Mouse (Mus musculus): ENCODE data around the gene Col19a1.

Col19a1 gene

DNA sequence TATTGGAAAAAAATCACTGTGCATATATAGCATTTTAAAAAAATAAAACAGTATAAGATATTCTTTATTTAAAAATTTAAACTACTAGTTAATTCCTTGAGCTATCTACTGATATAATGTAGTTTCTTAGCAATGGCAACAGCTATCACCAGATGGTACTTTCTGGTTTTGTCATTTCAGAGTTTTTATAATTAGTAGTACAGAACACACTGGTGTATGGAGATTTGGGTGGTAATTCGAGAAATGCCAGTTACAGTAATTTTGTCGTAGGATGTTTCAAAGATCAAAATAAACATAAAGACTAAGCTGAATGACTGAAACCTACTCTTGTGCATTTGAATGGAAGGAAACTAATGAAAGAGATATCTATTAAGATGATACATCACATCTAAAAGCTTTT, 129.3 kb downstream of the Col19a1 start:
- DNase-seq: no peak

DNA sequence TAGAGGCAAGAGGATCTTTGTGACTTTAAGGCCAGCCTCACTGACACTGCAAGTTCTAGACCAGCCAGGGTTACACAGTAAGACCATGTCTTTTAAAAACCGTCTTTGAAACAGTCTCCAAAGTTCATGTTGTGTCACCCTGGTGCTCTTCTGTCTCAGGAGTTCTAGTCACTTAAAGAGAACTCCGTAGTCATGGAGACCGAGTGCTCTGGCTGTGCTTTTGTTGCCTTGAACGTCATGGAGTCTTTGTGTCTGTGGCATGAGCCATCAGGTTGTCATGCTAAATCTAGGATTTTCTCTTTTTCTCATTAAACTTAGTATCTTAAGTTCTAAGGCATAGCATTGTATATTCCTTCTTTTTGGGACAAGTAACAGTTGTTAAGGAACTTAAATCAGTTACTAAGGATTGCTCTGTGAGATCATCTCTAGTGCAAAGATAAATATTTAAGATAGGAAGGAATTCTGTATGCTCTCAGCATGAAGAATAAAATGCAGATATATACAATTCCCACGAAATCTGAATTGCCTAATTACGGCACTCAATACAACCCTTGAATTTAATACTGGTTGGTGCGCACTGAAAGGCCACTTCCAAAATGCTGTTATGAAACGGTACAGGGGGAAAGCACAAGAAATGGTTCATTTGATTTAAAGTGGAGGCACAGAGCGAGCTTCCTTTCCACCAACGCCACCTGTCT, 134.6 kb downstream of the Col19a1 start:
- no peak for DNase-seq

DNA sequence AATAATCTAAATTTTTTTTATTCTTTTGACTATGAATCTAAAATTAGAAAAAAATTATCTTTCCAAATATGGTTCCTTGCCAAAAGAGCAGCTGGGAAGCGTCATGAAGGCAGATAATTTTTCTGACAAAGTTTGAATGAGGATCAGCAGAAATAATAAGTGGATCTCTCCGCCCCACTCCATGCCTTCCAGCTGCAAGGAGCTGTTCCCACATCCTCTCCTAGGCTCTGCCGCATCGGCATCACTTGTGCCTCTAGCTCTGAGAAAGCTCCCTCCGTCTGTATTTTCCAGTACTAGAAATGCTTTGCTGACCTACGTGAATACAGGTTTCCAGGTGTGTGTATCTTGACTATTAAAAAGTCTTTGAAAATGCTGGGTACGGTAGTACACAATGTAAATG, 135.1 kb downstream of the Col19a1 start:
- DNase-seq: peak; percentile 6 to 15

DNA sequence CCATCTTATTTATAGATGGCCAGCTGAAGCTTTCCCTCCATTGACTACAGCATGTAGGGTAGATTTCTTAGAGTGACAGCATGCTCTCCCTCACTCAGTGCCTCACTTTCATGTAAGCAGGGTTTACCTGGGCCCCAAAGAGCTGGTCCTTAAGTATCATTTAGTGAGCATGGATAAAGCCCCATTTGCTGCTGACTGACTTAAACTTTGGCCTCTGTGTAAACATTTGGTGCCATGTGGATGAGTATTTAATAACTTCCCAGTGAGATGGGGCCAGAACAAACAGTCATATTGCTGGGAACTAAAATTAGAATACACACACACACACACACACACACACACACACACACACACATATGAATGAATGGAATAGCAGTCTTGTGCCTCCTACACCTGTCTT, 149.8 kb downstream of the Col19a1 start:
- DNase-seq: no peak

DNA sequence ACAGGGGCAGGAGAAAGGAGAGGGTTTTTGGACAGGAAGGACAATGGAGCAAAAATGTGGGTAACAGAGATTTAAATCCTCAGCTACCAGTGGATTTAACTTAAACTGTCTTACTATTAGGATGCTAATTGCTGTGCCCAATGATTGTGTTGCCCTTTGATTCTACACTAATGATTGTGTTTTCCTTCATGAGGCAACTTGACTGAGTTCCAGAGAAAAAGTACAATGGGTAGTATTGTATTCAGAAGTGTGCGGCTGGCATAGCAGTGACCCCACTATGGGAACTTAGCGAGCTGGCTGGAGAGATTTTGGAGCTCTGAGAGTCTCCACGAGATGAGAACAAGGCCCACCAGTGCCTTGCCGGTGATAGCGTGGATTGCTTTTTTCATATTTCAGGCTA, 159.0 kb downstream of the Col19a1 start:
- DNase-seq: no peak

DNA sequence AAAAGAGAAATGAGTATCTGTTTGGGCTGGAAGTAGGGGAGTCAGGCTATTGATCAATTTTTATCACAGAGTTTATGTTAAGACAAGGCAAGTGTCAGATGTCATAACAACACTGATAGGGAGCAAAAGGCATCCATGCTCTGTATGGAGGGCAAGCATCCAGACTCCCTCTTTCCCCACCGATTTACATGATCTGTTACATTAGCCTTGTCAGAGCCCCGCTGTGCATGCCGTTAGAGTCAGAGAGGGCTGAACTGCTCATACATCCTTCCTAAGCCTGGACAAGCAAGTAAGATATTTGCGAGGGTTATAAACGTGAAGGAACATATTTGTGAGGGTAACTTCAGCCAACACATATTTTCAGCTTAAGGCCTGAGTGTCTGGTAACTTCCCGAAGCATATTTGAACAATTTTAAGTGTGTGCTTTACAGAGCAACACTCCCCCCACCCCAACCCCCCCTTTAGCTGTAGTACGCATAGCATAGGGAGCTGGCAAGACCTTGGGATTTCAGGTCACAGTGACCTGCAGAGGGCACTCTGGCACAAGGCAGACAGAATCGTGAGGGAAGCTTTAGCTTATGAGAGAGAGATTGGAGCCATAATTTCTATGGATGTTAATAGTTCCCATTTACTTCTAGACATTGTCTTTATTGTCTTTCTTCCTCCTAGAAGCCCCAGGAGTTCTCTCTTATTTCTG, 209.0 kb downstream of the Col19a1 start:
- DNase-seq: peak; percentile 66 to 69

DNA sequence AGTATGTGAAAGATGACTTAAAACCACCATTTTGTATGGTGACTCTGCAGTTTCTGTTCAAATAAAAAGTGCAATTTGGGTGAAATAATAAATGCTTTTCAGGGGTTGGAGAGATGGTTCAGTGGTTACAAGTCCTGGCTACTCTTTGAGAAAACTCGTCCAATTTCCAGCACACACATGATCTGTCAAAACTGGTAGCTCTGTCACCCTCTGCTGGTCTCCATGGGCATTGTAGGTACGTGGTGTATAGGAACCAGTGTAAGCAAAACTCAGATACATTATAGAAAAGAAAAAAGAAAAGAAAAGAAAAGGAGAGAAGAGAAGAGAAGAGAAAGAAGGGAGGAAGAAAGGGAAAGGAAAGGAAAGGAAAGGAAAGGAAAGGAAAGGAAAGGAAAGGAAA, 212.4 kb downstream of the Col19a1 start:
- peak; percentile 66 to 68 for DNase-seq

DNA sequence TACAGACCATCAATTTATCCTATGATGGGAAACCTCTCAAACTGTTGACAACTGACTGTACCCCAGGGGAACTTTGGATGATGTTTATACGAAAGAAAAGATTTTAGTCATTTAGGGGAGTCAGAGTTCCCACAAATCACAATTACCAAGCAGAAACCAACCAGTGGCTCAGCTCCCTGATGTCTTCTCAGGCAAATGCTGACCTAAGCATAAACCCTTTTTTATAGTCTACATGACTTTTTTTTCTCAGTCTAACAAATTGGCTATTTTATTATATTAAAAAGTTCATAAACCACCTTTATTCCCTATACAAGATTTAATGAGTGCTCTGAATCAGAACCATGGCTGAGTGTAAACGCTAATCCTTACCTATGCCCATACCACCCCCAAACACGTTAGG, 213.6 kb downstream of the Col19a1 start:
- no peak for DNase-seq

DNA sequence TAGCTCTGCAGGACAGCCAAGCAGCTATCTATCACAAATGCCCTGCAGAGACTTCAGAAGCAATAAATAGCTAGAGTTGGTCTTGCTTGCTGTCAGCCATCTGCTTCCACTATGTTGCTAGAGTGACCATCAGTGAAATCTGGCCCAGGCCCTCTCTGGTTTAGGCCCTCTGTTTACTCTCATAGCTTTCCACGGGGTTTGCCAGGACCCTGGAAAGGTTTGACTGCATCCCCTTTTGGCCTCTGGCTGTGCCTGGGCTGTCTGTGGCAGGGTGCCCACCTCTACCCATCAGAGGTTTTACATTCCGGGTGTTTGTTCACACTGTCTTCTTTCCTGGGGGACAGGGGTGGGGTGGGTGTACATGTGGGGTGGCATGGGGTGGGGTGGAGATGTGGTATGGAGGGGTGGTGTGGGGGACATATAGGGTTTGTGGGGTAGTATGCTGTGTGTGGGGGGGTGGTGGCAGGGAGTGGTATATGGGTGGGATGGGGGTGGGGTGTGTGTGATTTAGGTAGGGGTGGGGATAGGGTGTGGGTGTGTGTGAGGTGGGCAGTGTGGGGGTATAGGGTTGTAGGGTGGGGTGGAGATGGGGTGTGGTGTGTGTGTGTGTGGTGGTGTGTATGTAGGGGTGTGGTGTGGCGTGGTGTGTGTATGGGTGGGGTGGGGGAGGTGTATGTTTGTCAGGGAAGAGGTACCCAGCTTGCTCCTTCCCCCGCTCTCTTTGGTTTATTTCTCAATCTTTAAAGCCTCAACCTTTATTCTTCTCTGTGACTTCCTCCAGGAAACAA, 214.6 kb downstream of the Col19a1 start:
- no peak for DNase-seq

DNA sequence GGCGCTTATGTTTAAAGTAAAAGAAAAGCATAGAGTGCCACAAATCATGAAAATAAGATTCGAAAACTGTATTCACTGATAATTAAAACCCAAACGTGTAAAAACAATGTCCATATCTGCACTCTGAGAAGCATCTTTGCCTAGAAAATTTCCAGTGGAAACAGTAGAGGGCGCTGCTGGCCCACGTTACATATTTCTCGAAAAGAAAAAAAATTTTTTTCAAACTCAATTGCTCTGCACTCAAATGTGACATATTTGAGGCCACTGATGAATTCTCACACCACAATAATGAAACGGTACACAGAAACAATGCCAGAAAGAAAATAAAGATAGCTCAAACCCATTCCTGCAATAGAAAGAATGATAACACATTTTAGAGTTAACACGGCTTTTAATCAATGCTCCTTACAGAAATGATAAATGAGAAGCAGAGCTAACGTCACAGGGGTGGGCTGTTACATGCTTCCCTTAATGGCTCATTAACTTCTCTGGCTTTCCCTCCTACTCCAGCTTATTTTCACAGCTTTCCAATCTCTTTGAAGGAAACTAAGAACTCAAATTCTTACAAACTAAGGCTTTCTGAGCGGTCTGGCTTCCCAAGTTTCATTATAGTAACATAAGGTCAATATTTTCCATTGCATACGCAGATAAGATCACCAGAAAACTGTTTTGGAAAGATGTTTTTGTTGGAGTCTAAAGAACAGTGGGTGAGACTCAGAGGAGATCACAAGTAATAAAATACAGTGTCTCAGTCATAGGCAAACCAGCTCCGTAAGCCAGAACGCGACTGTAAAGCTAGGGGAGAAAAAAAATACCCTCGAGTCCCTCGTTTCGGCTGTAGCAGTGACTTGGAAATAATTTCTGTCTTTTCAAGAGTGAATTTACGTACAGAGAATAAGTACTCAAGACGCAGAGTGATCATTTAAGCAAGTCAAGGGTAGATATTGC, 219.4 kb downstream of the Col19a1 start:
- peak; percentile 57 to 58 for DNase-seq

DNA sequence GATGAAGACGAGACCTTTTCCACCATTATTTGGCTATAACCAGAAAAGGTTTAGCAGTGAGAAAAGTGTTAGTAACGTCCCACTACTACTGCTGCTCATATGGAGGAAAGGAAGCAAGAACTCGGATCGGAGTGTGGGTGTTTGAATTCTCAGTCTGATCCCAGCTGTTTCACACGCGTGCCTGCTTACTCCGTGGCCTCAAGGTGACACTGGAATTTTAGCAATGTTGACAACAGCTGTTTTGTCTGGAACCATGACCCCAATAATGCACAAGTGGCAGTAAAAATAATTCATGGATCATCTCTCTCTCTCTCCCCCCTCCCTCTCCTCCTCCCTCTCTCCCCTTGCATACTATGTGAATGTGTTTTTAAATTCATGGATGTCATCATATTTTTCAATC, 222.5 kb downstream of the Col19a1 start:
- no peak for DNase-seq

DNA sequence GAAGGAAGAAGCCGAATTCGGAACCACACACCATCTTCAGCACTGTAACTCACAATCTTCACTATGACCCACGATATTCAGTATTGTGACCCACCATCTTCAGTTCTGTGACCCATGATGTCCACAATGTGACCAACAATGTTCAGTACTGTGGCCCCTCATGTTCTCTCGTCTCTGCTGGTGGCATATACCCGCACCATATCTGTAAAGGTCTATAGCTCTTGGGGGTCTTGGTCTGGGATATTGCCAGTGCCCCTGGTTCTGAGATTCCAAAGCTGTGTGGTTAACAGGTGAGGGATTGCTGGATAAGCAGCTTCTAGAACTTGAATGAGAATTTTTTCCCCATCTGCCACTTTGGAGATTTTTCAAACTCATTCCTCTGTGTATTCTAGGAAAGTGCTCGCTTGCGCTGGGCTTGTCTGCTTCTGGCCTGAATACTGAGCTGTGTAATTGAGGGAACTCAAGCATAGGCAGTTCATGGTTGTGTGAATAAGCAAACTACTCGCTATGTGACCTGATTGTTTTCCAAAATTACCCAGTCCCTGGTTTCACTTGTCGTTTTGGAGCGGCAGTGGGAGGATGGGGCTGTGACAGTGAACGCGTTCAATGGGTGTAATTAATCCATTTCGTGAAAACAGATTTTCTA, 225.2 kb downstream of the Col19a1 start:
- DNase-seq: no peak

DNA sequence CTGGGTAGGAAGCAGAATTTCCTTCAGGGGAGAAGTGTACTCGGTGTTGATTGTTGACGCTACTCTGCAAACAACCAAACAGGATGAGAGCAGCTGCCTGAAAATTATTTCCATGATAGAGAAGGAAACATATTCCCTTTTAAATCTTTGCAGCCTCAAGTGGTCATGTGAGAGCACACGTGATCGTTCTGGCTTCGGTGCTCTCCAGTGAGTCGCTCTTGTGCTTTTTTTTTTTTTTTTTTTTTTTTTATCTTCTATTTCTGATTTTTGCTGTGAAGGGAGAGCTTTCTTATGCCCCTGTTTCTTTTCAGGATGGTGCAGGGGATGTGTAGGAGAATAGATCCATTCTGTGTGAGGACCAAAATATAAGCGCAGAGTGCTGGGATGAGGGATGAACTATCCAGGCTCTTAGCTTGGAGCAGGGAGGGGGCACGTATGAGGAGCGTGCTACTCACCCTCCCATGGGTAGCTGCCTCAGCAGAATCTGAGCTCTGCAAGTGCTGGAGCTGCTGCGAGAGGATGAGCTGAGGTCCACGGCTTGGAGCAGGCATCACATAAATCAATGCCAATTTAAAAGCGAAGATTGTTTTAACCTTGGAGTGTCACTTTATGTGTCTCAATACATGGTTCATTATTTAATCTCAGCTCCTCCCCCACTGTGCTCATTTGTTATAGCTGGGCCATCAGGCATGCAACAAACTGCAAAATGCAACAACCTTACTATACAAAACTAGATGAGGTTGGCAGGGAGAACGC, 237.6 kb downstream of the Col19a1 start:
- DNase-seq: no peak

DNA sequence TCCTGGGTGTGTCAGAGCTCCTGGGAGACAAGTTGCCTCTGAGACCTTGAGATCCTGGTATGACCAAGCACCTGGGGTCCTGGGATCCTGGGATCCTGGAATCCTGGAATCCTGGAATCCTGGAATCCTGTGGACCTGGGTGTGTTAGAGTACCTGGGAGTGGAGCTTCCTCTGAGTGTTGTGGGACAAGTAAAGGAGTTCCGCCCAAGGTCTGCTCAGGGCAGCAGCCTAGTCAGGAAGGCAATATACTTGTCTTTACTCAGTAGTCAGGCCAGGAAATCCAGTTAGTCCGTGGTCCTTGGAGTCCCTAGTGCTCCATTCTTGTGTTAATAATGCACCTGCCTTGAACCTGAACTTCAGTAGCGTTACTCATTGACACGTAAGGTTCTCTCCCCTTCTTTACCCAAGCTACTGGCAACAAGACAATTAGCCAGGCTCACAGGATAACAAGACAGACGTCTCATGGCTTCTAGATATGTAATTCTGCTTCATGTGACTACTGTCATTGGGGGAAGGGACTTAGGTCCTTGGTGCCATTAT, 239.6 kb downstream of the Col19a1 start:
- no peak for DNase-seq

DNA sequence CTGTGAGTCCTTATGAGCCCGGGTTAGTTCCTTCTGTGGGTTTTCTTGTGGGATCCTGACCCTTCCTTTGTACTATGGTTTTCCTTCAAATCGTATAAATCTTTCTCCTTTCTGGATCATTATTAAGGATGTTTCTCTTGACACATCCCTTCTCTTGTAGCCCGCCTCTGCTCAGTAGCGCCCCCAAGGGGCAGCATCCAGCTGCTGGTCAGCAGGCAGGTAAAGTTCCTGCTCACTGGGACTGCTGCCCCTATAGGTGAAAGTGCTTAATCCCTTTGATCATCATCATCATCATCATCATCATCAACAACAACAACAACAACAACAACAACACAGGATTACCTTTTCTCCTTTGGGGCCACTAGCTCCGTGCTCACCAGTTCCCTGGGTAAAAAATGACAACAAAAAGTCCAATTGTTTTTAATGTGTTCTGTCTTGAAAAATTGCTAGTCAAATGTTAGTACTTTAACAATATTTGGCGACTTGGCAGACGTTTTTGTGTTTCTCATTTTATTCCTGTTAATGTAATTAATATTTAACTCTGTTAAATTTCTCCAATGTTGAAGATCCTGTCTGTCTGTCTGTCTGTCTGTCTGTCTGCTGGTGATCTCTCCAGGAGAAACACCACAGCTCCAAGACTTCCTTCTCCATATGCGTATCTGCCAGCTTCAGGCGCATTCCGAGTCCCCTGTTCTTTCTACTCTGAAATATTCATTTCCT, 249.6 kb downstream of the Col19a1 start:
- no peak for DNase-seq

DNA sequence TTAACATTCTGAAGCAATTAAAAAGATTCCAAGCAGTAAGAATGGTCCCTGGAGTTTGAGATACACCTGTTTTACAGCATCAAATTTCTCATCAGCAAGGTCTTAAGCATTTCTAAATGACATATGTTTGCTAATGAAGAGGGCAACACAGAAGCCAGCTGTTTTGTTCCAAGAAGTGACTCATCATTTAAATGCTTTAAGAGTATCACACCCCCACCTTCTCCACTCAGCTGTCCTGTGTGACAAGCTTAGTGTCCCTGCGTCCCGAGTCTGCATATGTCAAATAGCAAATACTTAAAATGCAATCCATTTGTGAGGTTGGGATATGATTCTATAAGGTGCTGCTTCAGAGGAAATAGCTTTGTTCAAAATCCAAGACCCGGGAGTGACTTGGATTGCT, 251.2 kb downstream of the Col19a1 start:
- no peak for DNase-seq

DNA sequence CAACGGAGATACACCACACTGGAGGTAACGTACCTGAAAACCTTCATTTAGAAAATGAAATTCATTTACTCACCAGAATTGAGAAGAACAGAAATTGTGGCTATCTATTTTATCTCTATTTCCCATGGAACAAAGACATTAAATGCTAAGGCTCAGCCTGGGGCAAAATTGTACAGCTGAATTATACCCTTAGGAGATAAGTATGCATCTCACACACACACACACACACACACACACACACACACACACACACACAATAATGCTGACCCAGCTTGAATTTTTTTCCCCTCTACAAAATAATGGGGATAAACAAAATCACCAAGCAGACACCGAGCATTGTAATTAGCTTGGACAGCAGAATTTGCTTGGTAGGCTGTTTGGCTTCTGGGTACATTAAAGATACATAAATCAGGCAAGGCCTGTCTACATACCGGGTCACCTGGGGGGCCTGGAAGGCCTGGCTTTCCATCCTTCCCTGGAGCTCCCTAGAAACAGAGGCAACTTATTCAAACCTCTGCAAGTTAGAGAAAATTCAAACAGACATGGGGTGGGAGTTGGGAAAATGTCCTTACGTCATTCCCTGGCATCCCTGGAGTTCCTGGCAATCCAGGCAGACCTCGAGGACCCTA, 270.2 kb downstream of the Col19a1 start:
- DNase-seq: no peak

DNA sequence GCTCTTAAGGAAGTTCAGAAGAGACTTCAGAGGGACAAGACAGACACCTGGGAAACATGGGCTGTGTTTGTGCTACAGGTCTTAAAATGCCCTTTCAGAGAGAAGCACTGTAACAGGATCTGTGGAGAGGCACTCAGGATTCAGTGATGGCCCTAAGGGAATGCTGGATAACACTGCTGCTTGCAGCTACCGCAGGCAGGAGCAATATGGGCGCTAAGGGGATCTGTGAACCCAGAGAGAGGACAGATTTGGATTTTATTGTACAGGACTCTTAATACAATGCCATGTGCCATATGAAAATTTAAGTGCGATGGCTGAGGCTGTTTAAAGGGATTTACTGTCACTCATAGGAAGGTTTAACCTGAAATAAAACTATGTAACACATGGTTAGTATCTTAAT, 270.8 kb downstream of the Col19a1 start:
- no peak for DNase-seq

DNA sequence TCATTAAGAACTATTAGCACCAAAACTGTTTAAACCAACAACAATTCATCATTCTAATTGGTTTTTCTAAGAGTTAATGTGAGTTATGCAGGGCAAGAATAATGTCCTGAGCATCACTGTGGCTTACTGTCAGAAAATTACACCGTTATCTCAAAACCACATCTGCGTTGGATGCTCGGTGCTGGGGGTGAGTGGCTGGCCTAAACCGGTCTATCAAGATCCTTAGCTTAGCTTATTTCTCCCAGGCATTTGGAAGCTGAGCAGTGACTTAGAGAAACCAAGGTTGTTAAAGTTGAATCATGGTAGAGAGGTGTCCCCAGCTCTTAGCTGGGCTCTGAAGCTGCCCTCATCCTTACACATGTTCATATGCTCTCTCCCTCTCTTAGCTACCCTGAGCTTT, 276.4 kb downstream of the Col19a1 start:
- no peak for DNase-seq

DNA sequence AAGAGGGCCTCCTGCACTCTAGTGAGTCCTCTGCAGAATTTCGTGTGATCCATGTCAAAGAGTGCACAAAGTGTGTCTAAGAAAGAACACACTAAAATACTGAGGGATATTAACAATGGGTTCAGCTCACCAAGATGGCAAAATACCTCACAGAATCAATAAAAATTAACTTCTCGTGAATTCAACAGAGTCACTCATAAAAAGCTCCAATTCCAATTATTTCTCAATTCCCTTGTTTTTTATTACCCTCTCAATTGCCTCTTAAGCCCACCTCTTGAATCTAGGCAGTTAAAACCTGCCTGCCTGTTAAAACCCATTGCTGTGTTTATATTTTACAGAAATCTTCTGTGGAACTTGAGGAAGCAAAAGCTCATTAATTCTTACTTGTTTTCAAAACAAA, 277.1 kb downstream of the Col19a1 start:
- no peak for DNase-seq
